Mouse (Mus musculus) intestine, embryonic 14.5 days (tissue): Measurements from ENCODE around the gene Mcoln2. TPM values are rescaled to one million over a fixed set of nuclear protein-coding genes. Genes with fewer than 3 reads are reported as not detected.

Source experiments
- ATAC-seq: fragments of 200-750 bp; cut with Nextera tagmentation; replicated peaks from 2 replicates; pipeline ENCODE4 v1.8.0; 2017; ENCODE audit warnings: low read depth, moderate number of reproducible peaks, moderate TSS enrichment, moderate library complexity; ENCODE audit not compliant: low FRiP score, low TSS enrichment
- DNase-seq: peaks from one replicate; pipeline ENCODE4 v3.0.0-alpha.2; 2018; ENCODE audit warnings: low spot score
- H3K27ac ChIP-seq: fragments of 300-500 bp; sonication (generic); 2 replicates; pipeline ENCODE4 v1.5.1; 2014; ENCODE audit warnings: low read depth, mild to moderate bottlenecking, control low read depth
- H3K27me3 ChIP-seq: fragments of 300-500 bp; sonication (generic); replicated peaks from 2 replicates; pipeline ENCODE4 v1.6.1; 2014; ENCODE audit warnings: low read length, control low read depth; ENCODE audit not compliant: control insufficient read depth, insufficient read depth
- H3K36me3 ChIP-seq: fragments of 300-500 bp; sonication (generic); 2 replicates; pipeline ENCODE4 v1.6.1; 2014; ENCODE audit warnings: low read length, control low read depth; ENCODE audit not compliant: control insufficient read depth, insufficient read depth
- H3K4me1 ChIP-seq: fragments of 300-500 bp; sonication (generic); replicated peaks from 2 replicates; pipeline ENCODE4 v1.6.1; 2014; ENCODE audit warnings: low read length, control low read depth, mixed read lengths; ENCODE audit not compliant: control insufficient read depth, insufficient read depth
- H3K4me2 ChIP-seq: fragments of 300-500 bp; sonication (generic); 2 replicates; pipeline ENCODE4 v1.6.1; 2014; ENCODE audit warnings: low read length
- H3K4me3 ChIP-seq: fragments of 300-500 bp; sonication (generic); 2 replicates; pipeline ENCODE4 v1.5.1; 2014; ENCODE audit warnings: low read depth, low read length, control low read depth, mixed read lengths
- H3K9ac ChIP-seq: fragments of 300-500 bp; sonication (generic); 2 replicates; pipeline ENCODE4 v1.6.1; 2014; ENCODE audit warnings: mild to moderate bottlenecking, low read length
- H3K9me3 ChIP-seq: fragments of 300-500 bp; sonication (generic); 2 replicates; pipeline ENCODE4 v1.6.1; 2016; ENCODE audit warnings: low read length, control low read depth; ENCODE audit not compliant: control insufficient read depth
- WGBS: fragments of 180-500 bp; shearing (Covaris S2); extraction: QIAGEN DNeasy Blood & Tissue Kit; methylation state at CpG from one replicate; pipeline ENCODE4 v1.1.7; 2014; 5-methylcytosine and 5-hydroxymethylcytosine counted together
- polyA plus RNA-seq: library from polyadenylated mRNA; unstranded; fragments of >200 nt; fragmentation: Nextera tagmentation; extraction: Ambion mirVana; gene quantifications from 2 replicates; pipeline ENCODE4 v1.2.1, GENCODE M21; 2014

The Mcoln2 gene
- polyA plus RNA-seq, 1 experiment from 2014 or later = 4.2 TPM

- no peak overlapping the region for H3K4me2 ChIP-seq
- H3K27ac ChIP-seq = no peak overlapping the region
- no peak overlapping the region for H3K9ac ChIP-seq
- DNase-seq (no peak), ATAC-seq (no peak)
- H3K36me3 ChIP-seq = no peaks in the 10 kb centered on the region
- H3K27me3 ChIP-seq = no peaks in the 10 kb centered on the region
- H3K4me3 ChIP-seq = no peak overlapping the region
- H3K9me3 ChIP-seq = no peaks in the 10 kb centered on the region
- WGBS = 95% methylated on average over 2 of the region's 2 CpGs
- H3K4me1 ChIP-seq = no peaks in the 10 kb centered on the region
Measured at GRCm38 (mm10) chr3:146135417-146135816, 14.2 kb upstream of the Mcoln2 start.

DNA sequence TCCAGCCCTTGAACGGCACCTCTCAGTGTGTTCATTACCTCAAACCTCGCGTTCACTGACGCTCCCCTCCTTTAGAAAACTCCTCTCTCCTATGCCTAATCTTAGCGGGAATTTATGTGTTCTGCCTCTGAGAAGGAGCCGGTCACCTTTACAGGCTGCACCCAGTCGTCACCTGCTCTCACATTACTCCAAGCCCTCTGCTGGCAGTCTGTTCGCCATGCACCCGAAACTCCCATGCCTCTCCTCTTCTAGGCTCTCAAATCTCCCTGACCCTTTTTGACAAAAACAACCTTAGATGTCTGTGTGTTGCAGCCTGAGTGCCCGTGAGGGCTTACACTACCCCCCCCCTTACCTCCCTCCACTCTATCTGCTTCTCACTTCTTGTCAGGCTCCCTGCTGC is 13.2 kb upstream of the Mcoln2 start:
- DNase-seq (no peak), ATAC-seq (no peak)
- no peak overlapping the region for H3K4me3 ChIP-seq
- H3K36me3 ChIP-seq = no peaks in the 10 kb centered on the region
- 31% methylated on average over 10 of the region's 10 CpGs for WGBS
- no peaks in the 10 kb centered on the region for H3K9me3 ChIP-seq
- no peaks in the 10 kb centered on the region for H3K4me1 ChIP-seq
- no peak overlapping the region for H3K4me2 ChIP-seq
- H3K27me3 ChIP-seq = no peaks in the 10 kb centered on the region
- no peak overlapping the region for H3K9ac ChIP-seq
- no peak overlapping the region for H3K27ac ChIP-seq

DNA sequence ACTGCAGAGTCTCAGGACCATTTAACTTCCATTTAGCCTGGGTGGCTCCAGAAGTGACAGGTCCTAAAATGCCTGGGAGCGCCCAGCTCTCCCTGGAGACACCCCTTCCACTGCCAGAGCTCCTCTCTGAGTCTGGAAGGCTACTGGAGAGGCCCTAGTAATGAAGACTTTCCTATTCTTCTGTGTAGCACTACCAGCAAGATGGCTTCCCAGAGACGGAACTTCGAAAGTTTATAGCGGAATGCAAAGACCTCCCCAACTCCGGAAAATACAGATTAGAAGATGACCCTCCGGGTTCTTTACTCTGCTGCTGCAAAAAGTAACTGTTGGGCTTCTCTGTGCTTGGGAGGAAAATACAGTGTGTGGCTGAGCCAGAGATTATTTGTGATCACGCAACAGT is 9.4 kb upstream of the Mcoln2 start:
- Histone ChIP-seq H3K4me1 (no peaks in the 10 kb centered on the region), H3K9me3 (no peaks in the 10 kb centered on the region), H3K4me2 (no peak overlapping the region), H3K4me3 (no peak overlapping the region), H3K27me3 (no peaks in the 10 kb centered on the region), H3K36me3 (no peaks in the 10 kb centered on the region), H3K9ac (no peak overlapping the region), H3K27ac (no peak overlapping the region)
- no peak for DNase-seq
- 90% methylated on average over 7 of the region's 7 CpGs for WGBS
- ATAC-seq = no peak

DNA sequence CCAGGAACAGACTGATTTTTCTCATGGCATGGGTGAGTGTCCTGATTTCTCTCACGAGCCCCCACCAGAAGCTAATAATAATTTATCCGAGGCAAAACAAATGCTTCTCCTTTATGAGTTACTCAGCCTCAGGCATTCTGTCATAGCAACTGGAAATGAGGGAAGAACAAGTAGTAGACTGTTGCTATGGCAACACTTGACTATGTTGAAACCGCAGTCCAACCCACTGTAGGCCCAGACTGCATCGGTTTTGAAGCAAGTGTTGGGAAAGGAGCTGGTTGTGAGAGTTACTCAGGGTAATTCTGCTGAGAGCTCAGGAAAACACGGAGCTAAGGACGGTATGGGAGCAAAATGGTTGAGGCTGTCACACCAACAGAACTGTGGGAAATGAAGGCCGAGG is 7.1 kb upstream of the Mcoln2 start:
- no peak for DNase-seq
- Histone ChIP-seq H3K27me3 (no peaks in the 10 kb centered on the region), H3K9me3 (no peaks in the 10 kb centered on the region), H3K36me3 (no peaks in the 10 kb centered on the region), H3K4me1 (no peaks in the 10 kb centered on the region), H3K27ac (no peak overlapping the region), H3K9ac (no peak overlapping the region), H3K4me2 (no peak overlapping the region), H3K4me3 (no peak overlapping the region)
- ATAC-seq = no peak
- 90% methylated on average over 7 of the region's 7 CpGs for WGBS

DNA sequence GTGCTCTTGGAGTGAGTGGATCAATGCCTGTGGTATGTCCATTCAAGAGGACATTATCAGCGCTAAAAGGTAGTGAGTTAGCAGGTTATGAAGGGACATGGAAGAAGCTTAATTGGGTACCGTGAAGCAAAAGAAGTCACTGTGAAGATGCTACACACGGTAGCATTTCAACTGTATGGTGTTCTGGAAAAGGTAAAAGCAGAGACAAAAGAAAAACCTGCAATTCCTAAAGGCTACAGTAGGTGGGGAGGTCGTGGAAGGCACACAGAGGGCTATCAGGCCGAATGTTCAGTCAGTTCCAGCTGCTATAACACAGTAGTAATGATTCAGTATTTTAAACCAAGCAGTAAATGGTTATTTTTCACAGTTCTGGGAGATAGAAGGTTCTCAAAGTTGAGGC is 4.1 kb upstream of the Mcoln2 start:
- no peak for ATAC-seq
- H3K4me1 ChIP-seq = peaks cover 4% of the 10 kb centered on the region
- H3K4me2 ChIP-seq = no peak overlapping the region
- H3K27me3 ChIP-seq = 0 out of 2 replicates have a peak, but pooled peaks cover 2% of the 10 kb centered on the region
- H3K36me3 ChIP-seq = no peaks in the 10 kb centered on the region
- no peak for DNase-seq
- no peak overlapping the region for H3K27ac ChIP-seq
- WGBS = 63% methylated on average over 5 of the region's 5 CpGs
- no peak overlapping the region for H3K9ac ChIP-seq
- H3K4me3 ChIP-seq = no peak overlapping the region
- no peaks in the 10 kb centered on the region for H3K9me3 ChIP-seq

DNA sequence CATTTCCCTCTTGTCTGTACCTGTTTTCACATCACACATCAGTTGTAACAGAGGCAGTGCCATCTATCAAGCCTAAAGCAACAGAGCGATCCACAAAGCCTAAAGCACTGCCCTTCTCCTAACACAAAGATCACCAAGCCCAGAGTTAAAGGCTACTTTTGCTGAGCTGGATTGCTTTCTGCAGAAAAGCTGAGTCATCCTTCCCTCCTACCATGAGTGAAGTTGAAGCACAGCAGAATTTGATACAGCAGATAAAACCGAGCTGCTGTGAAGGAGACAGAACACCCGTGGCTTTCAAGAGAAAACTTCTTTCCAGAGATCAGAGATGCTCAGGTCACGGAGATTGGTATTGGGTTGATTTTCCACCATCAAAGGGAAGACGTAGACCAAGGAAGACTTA is 3.5 kb upstream of the Mcoln2 start:
- ATAC-seq (no peak), DNase-seq (no peak)
- H3K27me3 ChIP-seq = 0 out of 2 replicates have a peak, but pooled peaks cover 2% of the 10 kb centered on the region
- H3K9ac ChIP-seq = no peak overlapping the region
- 70% methylated on average over 5 of the region's 5 CpGs for WGBS
- H3K4me2 ChIP-seq = no peak overlapping the region
- no peak overlapping the region for H3K27ac ChIP-seq
- H3K9me3 ChIP-seq = no peaks in the 10 kb centered on the region
- H3K4me1 ChIP-seq = peaks cover 4% of the 10 kb centered on the region
- no peak overlapping the region for H3K4me3 ChIP-seq
- no peaks in the 10 kb centered on the region for H3K36me3 ChIP-seq

DNA sequence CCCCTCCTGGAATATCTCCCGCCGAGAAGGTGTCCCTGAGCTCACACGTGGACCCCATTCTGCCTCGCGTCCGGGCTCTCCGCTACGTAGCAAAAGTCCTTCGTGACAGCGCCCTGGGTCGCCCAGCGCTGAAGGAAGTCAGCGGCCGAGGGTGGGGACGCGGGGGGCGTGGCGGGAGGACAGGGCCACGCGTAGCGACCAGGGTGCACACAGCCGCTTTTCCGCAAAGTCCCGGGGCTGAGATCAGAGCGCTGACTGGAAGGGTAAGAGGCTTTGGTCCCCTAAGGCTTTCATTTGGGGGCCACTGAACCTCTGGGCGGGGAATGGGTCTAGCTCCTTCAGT is 396 bp downstream of the Mcoln2 start:
- 1% methylated on average over 26 of the region's 26 CpGs for WGBS
- Histone ChIP-seq H3K27ac (peak overlapping the region; percentile 33; the same call in 1 of the 2 replicates), H3K36me3 (no peaks in the 10 kb centered on the region), H3K27me3 (peaks cover 2% of the 10 kb centered on the region; the same call in 1 of the 2 replicates), H3K4me1 (peaks cover 4% of the 10 kb centered on the region), H3K4me2 (peak overlapping the region; percentile 96), H3K4me3 (peak overlapping the region; percentile 45), H3K9ac (peak overlapping the region; percentile 50), H3K9me3 (no peaks in the 10 kb centered on the region)
- ATAC-seq = peak; percentile 80
- peak; percentile 81 for DNase-seq

DNA sequence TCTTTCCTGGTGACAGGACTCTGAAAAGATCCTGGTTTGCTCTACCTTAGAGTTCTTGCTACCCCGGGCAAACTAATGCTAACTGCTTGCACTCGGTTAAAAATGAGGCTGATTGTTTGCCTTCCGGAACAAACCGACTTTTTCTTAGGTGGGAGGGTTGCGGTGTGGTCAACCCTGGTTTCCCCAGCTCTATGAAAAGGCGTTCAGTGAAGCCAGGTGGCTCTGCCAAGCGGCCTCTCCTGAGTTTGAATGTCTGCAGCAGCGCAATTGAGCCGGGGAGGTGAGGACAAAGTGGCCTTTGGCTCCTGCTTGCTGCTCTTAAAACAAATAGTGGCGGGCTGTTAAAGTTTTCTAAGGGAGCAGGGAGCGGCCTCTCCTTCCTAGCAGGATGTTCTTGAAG is 927 bp downstream of the Mcoln2 start:
- Histone ChIP-seq H3K4me1 (peaks cover 4% of the 10 kb centered on the region), H3K4me2 (peak overlapping the region; percentile 96), H3K36me3 (no peaks in the 10 kb centered on the region), H3K9ac (no peak overlapping the region; the same call in 1 of the 2 replicates), H3K27me3 (peaks cover 2% of the 10 kb centered on the region; the same call in 1 of the 2 replicates), H3K27ac (peak overlapping the region; percentile 33; the same call in 1 of the 2 replicates), H3K4me3 (peak overlapping the region; percentile 45), H3K9me3 (no peaks in the 10 kb centered on the region)
- ATAC-seq = no peak; the same call in 1 of the 2 replicates
- peak; percentile 65 for DNase-seq
- WGBS = 15% methylated on average over 11 of the region's 11 CpGs

- H3K27me3 ChIP-seq = peaks cover 2% of the 10 kb centered on the region; the same call in 1 of the 2 replicates
- H3K9ac ChIP-seq = no peak overlapping the region
- no peak overlapping the region for H3K4me3 ChIP-seq
- no peaks in the 10 kb centered on the region for H3K36me3 ChIP-seq
- ATAC-seq (no peak), DNase-seq (no peak)
- H3K4me2 ChIP-seq = no peak overlapping the region
- H3K9me3 ChIP-seq = no peaks in the 10 kb centered on the region
- H3K4me1 ChIP-seq = peaks cover 4% of the 10 kb centered on the region
- WGBS = 95% methylated on average over 10 of the region's 10 CpGs
- no peak overlapping the region for H3K27ac ChIP-seq
Measured at GRCm38 (mm10) chr3:146151328-146151727, 1.7 kb downstream of the Mcoln2 start.
